Mouse (Mus musculus): Measurements from ENCODE around the gene Ipp. TPM values are rescaled to one million over a fixed set of nuclear protein-coding genes. Genes with fewer than 3 reads are reported as not detected.

The Ipp gene
- 10 to 100 TPM; 18.4 to 21.6 TPM for total RNA-seq (2021)

DNA sequence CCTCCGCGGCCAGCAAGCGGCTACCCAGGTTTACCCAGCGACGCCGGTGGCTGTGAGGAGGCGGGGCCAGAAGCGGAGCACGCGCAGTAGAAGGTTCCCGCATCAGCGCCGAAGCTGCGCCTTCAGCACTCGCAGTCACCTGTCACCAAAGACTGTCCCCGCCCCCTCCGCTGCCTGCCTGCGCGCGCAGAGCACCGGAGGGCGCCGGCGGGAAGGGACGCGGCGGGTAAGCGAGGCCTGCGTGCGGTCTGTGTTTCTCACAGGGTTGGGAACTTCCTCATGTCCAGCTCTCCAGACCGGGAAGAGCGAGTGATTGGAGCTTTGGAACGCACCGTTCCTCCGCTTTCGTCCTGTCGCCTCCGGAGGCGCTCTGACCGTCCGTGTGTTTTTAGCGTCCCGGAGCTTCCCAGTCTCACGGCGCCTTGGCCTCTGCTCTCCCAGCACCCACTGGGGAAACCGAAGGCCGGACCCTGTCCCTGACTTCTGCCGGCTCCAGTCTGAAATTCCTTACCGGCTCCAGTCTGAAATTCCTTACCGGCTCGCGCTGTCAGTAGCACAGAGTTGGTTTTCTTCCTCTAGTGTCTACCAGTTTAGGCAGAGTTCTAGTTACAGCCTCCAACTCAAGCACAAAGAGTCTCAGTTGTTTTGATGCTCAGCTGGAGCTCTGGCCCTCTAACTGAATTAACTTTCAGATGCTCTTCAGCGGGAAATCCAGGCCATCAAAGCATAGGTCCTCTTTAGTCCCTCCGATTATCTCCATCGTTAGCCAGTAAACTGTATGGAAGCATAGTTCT lies at the start of gene Ipp:
Gene Ipp (plus strand): TSS at position 125 of the 794 bp plus-strand sequence.
- intact Hi-C loops (cut with DNase I) = loop anchor here (5.0 to 10.0 kb wide), 3 partner anchors 45 to 163 kb away; partner anchors contain the start of genes Gpbp1l1, Mast2 and Tmem69
- DNase-seq (ENCODE audit: low spot score in 2 of 2) = peak; percentile 94 to 96

DNA sequence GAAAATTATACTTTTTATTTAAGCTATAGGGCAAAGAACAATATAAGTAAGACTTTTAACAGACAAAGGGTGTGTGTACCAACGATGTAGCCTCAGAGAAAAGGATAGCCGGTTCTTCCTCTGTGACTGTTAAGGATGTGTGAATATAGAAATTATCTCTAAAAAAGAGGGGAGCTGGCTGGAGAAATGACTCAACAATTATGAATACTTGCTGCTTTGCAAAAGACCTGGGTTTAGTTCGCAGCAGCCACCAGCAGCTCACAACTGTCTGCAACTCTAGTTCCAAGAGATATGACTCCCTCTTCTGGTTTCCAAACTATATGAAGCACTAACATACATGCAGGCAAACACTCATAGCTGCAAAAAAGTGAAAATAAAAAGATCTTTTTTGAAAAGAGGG lies 45.4 kb upstream of the Ipp start:
- intact Hi-C loops (cut with DNase I) = loop anchor here (5.0 kb wide), 1 partner anchor 45 kb away; the partner anchor contains the start of gene Ipp
- no peak for DNase-seq (ENCODE audit: low spot score in 2 of 2)

DNA sequence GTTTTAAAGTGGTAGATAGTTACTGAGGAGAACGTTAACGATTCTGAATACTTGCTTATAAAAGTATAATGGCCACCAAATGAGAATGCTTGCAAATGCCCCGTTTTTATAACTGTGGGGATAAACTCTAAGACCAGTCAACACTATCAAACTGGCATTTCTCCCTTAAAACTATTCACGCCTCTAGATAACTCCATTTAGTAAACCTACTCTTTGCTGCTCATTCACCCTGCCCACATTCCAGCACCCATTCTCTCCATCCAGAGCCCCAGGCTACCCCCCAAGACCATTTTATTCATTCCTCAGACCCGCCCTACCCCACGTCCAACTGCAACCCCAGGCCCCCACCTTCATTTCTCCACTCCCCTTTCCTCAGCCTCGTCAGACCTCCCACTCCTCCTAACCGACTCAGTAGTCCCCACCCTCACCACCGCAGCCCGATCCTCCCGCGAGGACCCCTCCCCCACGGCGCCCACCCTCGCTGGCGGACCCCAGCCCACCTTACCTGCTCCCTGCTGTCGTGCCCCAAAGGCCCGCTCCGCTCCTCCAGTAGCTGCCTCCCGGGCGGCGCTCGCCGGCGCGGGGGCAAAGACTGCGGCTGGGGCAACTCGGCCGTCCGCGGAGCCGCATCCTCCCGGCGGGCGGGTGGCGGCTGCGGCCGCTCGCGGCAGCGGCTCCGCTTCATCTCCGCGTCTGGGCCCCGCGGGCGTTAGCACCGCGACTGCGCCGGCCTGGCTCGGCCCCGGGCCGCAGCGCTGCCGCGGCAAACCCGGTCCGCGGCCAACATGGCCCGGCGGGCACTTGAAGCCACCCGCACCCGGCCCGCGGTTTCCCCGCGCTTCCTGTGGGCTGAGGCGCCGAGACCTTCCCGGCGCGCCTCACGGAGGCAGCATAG lies 43.9 kb upstream of the Ipp start:
- DNase-seq (ENCODE audit: low spot score in 2 of 2) = peak; percentile 28 to 60
- intact Hi-C loops (cut with DNase I) = loop anchor here (5.0 kb wide), 1 partner anchor 44 kb away; the partner anchor contains the start of gene Ipp

DNA sequence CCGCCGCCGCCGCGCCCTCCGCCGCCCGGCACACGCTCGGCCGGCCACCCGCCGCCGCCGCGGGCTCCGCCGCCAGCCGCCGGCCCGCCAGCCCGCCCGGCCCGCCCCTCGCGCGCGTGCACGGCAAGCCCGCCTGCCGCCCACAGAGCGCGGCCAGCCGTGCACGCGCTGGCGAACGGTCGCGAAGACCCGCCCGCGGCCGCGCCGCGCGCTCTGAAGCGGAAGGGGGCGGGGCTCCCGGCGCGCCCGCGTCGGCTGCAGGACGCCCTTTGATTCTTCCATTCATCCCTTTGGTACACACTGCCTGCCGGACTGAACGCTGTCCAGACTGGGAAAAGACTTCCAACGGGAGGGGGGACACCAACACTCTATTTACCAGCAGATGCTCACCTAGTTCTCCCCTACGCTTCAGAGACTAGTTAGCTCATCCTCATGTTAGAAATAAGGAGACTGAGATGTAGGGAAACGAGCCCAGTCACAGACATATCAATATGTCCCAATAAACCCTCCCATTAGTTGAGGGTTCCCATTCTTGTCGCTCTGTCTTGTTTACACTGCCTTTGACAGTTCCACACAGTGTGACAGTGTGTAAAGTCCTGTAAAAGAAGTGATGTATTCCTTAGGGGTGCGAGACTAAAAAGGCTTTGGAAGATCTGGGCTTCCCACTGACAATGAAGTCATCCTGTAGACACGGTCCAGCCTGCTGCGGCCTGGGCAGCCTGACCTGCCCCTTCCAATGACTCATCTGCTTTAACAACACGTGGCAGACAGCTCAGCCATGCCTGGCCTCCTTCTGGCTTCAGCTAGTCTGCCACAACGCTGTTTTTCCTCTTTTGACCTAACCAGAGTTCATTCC lies 43.0 kb upstream of the Ipp start, which contains the start of gene Mast2:
Gene Mast2 (minus strand): TSS at position 58 of the 856 bp plus-strand sequence.
- intact Hi-C loops (cut with DNase I) = loop anchor here (5.0 kb wide), 1 partner anchor 43 kb away; the partner anchor contains the start of gene Ipp
- peak; percentile 69 to 84 for DNase-seq (ENCODE audit: low spot score in 2 of 2)

DNA sequence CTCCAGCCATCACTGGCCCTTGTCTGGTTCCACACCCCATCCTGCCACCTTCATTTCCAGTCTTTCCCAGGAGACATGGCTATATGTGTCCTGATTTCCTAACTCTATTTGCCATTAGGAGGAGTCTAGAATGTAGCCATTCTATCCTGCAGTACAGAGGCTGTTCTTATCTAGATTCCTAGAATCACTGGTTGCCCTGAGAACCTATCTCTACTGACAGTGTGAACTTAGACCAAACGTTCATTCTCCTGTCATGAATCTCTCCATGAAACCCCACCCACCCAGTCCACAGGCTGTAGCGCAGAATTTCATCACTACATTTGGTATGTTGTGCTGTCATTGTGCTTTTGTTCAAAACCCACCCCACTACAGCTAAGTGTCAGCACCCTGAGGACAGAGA lies 26.0 kb upstream of the Ipp start:
- no peak for DNase-seq (ENCODE audit: low spot score in 2 of 2)
- intact Hi-C loops (cut with DNase I) = no loop called here

DNA sequence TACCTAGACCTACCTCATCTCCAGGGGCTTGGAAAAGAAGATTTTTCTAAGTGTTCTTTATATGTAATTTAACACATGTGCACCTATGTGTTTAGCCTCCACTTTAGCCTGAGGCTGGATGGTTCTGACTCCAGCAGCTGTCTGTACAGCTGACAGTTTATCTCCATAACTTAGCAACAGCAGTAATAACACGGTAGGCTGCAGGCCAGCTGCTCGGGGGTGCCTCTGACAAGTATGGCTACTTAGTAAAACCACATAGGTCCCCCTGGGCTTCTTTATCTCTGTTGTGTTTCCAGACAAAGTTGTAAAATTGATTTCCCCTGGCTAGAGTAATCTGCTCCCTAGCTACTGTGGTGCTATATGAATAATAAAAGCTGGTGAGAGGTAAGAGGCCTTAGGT lies 23.9 kb upstream of the Ipp start:
- intact Hi-C loops (cut with DNase I) = no loop called here
- no peak for DNase-seq (ENCODE audit: low spot score in 2 of 2)

DNA sequence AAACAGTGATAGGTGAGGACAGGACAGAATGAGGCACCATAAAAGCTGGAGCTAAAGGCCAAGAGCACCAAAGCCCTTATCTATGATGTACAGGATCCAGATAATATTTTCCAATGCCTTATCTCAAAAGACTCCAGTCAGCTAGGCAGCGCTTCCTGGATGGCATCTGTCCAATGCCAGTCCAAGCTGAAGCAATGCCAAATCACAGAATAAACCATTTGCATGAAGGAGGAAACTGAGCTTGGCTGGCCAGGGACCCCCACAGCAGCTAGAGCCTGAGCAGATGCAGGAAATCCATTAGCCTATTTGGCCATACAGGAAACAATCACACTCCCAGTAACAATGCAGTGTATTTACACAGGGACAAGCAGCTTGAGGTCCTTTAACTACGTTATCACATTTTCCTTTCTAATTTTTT lies 16.2 kb upstream of the Ipp start:
- intact Hi-C loops (cut with DNase I) = no loop called here
- DNase-seq (ENCODE audit: low spot score in 2 of 2) = no peak

DNA sequence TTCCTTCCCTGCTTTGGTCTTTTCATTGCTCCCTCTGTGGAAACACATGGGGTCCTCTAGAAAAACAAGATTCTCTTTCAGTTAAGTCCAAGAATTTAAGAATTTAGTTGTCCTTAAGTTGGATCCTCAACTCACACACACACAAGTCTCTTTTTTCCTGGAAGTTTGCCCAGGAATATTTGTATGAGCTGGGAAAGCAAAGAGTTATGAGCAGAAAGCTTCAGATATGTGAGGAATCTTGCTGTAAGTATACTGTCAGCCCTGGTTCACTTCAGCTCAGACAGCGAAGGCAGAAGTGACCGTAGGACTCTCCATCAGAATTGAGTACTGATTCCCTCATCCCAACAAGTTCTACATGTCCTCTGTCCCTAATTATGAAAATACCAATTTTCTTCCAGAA lies 15.5 kb upstream of the Ipp start:
- intact Hi-C loops (cut with DNase I) = no loop called here
- no peak for DNase-seq (ENCODE audit: low spot score in 2 of 2)

DNA sequence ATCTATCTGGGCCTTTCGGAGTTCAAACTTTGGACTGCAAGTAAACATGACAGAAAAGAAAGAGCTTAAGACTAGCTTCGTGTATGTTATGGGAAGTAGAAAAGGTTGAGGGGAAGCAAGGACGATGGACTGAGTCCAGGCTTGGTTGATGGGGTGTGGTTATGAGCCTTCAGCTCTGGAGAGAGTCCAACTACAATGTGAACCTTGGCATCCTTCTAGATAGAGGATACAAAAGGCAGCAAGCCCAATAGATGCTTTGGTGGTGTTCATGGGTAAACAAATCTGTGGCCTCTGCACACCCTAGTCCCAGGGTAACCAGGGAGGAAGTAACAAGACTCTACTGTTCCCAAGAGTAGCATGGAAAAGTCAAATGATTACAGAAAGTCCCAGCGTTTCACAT lies 14.9 kb upstream of the Ipp start:
- intact Hi-C loops (cut with DNase I) = no loop called here
- DNase-seq (ENCODE audit: low spot score in 2 of 2) = no peak

DNA sequence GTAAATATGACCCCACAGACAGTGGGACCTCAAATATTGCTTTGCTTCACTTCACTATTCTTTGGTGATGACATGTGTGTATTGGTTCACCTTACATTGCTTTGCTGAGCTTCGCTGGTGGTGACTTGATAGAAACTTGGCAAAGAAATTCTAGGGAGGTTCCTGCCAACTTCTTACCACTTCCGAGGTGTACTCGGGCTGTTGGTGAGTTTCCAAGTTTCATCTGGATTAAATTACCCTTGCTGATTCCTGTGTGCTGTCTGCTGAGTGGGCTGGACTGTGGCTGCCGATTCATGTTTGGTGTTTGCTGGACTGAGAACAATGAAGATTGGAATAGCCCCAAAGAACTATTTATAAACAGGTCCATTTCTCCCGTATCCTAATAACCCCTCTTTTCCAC lies 13.7 kb upstream of the Ipp start:
- no peak for DNase-seq (ENCODE audit: low spot score in 2 of 2)
- intact Hi-C loops (cut with DNase I) = no loop called here

DNA sequence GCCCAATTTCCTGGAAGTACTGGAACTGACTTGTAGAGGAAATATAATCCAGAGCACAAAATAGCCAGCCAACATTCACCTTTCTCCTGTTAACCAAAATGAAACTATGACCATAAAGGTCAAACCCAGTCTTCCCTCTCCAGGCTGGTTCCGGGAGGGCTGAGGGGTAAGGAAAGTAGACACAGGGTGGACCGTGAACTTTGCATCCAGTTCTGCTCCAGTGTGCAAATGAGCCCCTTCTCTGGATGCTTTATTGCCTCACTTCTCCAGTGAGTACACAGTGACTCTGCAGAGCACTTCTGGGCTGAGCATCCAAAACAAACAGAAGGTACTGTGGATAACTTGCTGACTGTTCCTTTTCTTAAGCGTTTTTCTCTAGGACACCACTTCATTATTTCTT lies 7.4 kb upstream of the Ipp start:
- intact Hi-C loops (cut with DNase I) = loop anchor here (10.0 kb wide), 1 partner anchor 155 kb away; no protein-coding TSS in a partner anchor
- no peak for DNase-seq (ENCODE audit: low spot score in 2 of 2)

DNA sequence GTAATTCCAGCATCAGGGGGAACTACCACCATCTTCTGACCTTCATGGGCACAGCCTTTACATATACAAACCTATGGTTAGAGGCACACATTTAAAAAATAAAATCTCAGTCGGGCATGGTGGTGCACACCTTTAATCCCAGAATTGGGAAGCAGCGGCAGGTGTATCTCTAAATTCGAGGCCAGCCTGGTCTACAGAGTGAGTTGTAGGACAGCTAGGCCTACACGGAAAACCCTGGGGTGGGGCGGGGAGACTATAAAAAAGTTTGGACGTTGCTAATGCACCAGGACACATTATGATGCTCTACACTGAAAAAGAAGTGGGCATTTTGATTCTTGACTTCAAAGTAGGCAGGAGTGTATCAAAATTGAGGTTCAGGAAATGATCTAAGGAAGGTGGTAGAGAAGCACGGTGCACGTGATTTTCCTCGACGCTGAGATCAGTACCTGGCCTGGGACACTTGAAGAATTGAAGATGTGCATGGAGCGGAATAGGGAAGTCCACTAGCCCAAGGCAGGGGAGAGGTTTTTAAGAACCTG lies 394 bp upstream of the Ipp start:
- intact Hi-C loops (cut with DNase I) = loop anchor here (5.0 to 10.0 kb wide), 3 partner anchors 45 to 162 kb away; partner anchors contain the start of genes Gpbp1l1, Mast2 and Tmem69
- no peak for DNase-seq (ENCODE audit: low spot score in 2 of 2)

DNA sequence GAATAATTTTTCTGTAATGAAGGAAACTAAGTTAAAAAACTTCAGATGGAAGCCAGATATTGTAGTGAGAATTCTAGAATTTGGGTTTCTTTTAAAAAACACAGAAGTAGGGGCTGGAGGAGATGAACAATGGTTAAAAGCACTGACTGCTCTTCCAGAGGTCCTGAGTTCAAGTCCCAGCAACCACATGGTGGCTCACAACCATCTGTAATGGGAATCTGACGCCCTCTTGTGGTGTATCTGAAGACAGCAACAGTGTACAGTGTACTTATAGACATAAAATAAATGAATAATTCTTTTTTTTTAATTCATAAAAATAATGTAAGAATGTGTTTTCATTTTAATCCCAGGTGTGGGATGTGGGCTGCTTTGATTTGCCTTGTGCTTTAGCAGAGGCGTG lies 23.8 kb downstream of the Ipp start:
- intact Hi-C loops (cut with DNase I) = no loop called here
- no peak for DNase-seq (ENCODE audit: low spot score in 2 of 2)

DNA sequence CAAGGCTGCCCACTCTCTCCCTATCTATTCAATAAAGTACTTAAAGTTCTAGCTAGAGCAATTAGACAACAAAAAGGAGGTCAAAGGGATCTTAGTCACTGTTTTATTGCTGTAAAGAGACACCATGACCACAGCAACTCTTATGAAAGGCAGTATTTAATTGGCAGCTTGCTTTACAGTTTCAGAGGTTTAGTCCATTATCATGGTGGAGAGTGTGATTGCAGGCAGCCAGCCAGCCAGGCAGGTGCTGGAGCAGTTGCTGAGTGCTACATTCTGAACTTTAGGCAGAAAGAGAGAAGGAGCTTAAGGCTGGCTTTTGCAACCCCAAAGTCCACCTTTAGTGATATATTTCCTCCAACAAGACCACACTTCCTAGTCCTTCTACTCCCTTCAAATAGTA lies 29.0 kb downstream of the Ipp start:
- intact Hi-C loops (cut with DNase I) = no loop called here
- no peak for DNase-seq (ENCODE audit: low spot score in 2 of 2)

DNA sequence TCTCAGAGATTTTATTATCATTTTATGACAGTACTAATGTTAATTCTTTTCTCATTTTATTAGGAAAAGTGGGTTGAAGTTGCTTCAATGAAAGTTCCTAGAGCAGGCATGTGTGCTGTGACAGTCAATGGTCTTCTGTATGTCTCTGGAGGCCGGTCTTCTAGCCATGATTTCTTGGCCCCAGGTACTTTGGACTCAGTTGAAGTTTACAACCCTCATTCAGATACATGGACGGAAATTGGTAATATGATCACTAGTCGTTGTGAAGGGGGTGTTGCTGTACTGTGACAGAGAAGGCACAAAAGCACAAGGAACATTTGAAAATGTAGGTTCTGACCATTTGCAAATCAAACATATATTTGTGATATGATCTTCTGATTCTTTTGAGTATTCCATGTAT lies 30.4 kb downstream of the Ipp start:
- DNase-seq (ENCODE audit: low spot score in 2 of 2) = no peak
- intact Hi-C loops (cut with DNase I) = no loop called here

DNA sequence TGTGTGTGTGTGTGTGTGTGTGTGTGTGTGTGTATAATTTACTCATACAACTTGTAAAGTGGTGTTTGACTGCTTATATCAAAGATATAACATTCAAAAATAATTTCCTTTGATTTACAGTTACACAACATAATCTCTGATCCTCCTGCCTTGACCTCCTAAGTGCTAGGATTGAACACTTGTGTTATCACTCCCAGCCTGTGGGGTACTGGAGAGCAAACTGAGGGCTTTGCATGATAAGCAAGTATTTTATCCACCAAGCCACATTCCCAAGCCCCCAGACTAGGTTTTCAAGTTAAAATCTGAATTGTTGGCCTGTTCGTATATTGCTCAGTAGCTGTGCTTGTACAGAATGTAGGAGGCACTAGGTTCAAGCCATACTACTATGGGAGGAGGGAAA lies 43.1 kb downstream of the Ipp start:
- intact Hi-C loops (cut with DNase I) = loop anchor here (10.0 kb wide), 1 partner anchor 386 kb away; the partner anchor contains the start of gene Tspan1
- no peak for DNase-seq (ENCODE audit: low spot score in 2 of 2)

DNA sequence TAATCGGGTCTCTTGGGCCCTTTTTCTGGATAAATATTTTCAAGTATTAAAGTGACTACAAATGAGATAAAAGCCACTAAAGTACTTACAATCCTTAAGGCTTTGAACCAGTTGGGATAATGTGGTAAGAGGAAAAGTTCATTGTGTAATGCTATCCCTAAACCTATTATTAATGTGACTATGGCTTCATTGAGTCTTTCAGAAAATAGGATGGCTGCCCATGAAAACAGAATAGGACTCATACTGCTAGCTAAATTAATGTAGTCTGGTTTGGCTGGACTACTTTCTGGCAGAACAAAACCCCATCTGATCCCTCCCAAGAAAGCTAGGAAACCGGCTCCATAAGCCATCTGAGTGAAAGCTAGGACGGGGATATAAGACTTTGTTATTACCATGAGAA lies 45.7 kb downstream of the Ipp start:
- intact Hi-C loops (cut with DNase I) = loop anchor here (10.0 kb wide), 1 partner anchor 388 kb away; the partner anchor contains the start of gene Tspan1
- no peak for DNase-seq (ENCODE audit: low spot score in 2 of 2)

DNA sequence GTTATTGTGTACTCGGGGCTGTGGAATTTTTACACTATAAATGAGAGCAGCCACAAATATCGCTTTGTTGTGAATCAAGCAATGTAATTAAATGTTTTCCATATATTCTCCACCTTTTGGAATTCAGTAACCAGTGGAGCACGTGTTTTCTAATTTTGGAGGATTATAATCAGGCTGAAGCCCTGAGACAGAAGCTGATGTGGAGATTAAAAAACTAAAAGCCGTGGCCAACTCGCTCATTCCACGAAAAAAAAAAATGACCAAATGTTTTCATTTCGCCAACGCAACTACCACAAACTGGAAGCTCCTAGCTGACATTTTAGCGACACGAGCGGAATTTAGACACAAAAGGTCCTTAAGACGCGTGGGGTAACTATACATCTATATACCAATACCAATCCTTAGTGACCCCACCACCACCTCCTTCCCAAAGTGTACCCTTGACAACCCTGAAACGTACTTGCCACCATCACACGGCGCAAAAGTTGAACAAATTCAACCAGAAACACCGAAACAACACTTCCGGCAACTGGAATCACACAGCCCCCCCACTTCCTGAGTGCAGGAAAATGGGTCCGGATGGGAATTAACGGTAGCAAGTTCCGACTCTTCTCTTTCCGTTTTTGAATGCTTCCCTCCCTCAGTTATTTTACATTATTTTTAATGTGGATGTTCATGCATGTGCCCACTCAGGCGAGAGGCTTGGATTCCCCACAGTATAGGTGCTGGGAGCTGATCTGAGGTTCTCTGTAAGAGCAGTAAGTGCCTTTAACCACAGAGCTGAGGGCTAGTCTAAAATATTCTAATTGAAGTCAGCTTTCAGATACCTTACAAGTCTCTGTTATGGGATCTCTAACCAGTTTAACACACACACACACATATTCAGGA lies 48.3 kb downstream of the Ipp start, which contains the start of gene Tmem69:
Gene Tmem69 (minus strand): TSS at position 524 of the 888 bp plus-strand sequence.
- DNase-seq (ENCODE audit: low spot score in 2 of 2) = peak; percentile 78 to 84
- intact Hi-C loops (cut with DNase I) = loop anchor here (5.0 to 10.0 kb wide), 2 partner anchors 48 to 391 kb away; partner anchors contain the start of genes Ipp and Tspan1

All from left cerebral cortex, postnatal 36 days (tissue).